Mouse (Mus musculus) ovary, adult 18-20 months (tissue): ENCODE measurements around the gene Hist1h2ao.
"Not testable (repeated sequence)": the region's sequence is repeated elsewhere in the genome, so short reads cannot be mapped to it uniquely, and the experiment has no call there.

ENCODE experiments used
- DNase-seq: peaks from one replicate; pipeline ENCODE4 v3.0.0; 2022; ENCODE audit warnings: low spot score, mixed read lengths

Gene Hist1h2ao

DNA sequence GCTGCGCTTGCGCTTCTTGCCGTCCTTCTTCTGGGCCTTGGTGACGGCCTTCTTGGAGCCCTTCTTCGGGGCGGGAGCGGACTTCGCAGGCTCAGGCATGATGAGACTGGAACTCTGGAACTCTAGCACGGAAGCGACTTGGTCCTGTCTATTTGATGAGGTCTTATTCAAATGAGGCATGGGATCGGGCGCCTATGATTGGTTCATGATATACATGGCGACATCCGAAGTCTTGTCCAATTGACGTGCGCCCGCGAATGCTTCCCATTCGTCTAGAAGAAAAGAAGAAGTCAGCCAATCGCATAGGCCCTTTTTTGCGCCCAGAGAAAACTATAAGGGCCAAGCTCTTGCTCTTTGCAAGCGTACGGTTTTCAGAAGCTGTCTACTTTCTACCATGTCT lies at the start of gene Hist1h2ao, which contains the start of gene Hist1h2bq:
Hist1h2ao (plus strand) TSS at position 393 of the 400 bp plus-strand sequence.
Hist1h2bq (minus strand) TSS at position 125 of the 400 bp plus-strand sequence.
- DNase-seq: not testable (repeated sequence)

DNA sequence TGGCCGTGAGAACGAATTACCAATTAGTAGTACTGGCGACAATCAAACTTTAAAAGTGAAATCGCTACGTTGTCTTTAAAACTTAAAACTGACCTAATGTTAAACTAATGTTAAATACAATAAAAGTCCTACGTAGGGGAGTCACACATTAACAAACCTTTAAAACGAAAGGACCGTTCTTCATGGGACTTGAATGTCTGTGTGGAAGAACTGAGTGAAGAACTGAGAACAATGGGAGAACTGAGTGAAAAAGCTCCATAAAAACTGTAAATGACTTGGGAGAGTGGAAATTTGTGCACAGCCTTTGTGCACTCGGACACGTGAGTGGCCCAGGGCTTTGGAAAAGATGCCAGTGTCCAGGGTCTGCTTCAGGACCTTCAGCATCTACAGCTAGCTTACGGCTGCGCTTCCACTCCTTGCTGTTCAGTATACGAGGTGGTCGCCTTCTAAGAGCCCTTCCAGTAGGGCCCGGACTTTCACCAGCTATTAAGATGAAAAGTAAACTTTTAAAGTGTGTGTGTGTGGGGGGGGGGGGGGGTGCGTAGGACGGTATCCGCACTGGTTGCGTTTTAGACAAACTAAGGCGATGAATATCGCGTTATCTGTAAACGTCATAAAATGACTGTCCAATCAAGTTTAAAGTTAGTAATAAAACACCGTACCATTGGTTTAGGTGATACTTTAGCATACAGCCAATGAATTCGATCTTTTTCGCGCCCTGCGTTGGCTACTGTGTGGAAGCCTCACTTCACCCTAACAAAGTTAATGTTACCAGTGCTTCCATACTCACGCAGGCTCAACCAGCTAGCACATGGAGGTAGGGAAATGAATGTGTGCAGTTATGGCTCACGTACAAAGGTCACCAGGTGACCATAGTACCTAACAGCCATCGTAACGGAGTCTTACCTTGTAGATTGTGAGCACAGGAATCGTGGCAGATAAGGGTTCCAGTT lies 31.2 kb upstream of the Hist1h2ao start:
- DNase-seq: peak; percentile 40

DNA sequence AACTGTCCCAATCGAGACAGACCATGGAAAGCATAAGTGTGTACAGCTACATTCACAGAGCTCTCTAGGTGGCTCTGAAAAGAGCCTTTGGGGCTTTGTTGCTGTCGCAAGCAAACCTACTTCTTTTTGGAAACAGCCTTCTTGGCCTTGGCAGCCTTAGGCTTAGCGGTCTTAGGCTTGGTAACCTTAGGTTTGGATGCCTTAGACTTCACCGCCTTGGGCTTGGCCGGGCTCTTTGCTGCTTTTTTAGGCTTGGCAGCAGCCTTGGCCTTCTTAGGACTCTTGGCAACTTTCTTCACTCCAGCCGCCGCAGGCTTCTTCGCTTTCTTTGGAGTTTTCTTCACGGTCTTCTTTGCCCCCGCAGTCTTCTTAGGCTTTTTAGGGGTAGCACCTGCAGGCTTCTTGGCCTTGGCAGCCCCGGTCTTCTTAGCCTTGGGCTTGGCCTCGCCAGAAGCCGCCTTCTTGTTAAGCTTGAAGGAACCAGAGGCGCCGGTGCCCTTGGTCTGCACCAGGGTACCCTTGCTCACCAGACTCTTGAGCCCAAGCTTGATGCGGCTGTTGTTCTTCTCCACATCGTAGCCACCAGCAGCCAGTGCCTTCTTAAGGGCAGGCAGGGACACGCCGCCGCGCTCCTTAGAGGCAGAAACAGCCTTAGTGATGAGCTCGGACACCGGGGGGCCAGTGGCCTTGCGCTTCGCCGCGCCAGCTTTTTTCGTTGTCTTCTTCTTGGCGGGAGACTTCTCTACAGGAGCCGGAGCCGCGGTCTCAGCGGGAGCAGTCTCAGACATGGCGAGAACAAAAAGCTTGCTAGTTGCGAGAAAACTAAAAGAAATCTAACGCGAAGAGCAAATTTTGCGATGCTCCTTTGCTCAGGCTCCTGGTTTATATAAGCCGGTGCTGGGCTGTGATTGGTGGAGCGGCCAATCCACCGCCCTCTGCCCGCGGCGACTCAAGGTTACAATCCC lies 30.2 kb upstream of the Hist1h2ao start, which contains the start of gene Hist1h1b:
Hist1h1b (minus strand) TSS at position 859 of the 965 bp plus-strand sequence.
- DNase-seq: peak; percentile 57

DNA sequence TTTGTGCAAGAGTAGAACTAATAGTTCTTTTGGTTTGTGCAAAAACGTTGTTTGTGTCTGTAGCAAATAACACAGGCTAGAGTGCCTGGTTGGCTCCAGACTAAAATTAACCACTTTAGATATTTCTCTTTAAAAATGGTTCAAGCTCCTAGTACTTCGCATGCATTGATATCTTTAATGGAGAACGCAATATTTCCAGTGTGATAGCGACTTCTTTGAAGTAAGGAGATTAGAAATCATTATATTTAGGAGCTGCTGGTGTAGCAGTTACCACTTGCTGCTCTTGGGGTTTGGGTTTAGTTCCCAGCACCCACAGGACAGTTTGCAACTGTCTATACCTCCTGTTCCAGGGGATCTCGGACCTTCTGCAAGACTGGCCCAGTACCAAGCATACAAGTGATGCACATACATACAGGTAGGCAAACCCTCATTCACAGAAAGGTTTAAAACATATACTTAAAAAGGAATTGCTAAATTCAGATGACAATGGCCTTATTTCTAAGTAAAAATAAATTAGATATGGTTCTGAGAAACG lies 29.2 kb upstream of the Hist1h2ao start:
- no peak for DNase-seq

GRCm38 (mm10) chr13:21781639-21782038 lies 28.6 kb upstream of the Hist1h2ao start:
- no peak for DNase-seq

DNA sequence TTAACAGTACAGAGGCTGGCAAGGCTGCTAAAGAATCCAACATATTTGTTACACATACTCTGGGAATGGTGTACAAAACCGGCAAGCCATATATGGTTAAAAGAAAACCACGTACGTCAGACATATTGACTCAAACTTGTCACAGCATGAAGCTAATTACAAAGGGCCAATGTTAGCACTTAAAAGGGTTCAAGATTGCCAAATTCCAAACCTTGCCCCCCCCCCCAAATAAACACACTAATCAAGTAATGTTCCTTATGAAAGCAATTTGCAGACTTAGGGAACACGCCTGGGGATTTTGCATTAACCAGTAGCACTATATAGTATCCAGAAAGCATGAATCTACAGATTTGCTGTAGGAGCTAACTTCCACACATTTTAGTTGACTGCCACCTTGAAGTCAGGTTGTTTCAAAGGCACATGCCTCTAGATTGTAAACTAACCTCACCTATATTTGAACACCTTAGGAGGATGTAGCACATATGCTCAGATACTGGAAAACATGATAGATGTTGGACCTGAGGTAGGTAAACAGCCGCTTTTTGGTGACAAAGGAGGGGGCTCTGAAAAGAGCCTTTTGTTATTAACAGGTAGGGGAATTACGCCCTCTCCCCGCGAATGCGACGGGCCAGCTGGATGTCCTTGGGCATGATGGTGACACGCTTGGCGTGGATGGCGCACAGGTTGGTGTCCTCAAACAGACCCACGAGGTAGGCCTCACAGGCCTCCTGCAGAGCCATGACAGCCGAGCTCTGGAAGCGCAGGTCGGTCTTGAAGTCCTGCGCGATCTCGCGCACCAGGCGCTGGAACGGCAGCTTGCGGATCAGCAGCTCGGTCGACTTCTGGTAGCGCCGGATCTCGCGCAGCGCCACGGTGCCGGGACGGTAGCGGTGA lies 27.7 kb upstream of the Hist1h2ao start:
- DNase-seq: not testable (repeated sequence)

- peak; percentile 35 for DNase-seq
These were observed 27.0 kb upstream of the Hist1h2ao start, which contains the start of gene Hist1h3i for GRCm38 (mm10) chr13:21783255-21783617. TSS of gene Hist1h3i (minus strand) at chr13:21783370.

DNA sequence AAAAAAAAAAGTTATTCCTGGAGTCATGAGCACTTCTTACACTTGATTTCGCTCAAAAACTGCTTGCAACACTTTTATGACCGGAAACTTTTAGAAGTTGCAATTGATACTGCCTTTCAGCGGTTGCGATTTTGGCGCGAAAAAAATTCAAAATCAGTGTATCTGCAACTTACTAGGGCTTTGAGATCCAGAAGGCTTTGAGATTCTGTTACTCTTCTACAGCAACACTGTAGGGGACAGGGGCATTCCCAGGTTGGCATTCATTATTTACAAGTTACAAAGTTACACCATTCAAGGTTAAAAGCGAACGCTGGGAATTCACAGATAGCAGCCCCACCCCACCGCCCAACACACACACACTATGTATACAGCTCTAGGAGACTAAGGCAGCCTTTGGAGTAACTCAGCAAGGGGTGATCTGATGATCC lies 26.5 kb upstream of the Hist1h2ao start:
- DNase-seq: no peak

DNA sequence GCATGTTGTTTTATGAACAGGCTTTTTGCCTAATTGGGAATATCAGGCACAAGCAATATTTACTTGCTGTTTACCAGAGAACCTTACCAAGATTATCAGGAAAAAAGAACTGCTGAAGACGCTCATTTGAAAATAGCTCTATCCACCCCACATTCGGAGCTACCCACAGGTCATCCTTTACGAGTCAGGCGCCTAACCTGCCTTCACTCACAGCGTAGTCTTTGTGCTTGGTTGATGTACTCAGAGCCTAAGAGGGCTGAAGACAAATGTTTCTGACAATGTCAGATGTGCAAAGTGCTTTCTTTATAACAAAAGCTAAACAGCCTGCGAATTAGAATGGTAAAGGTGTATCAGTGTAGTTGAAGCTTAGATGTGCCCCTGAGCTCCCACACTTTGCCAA lies 26.0 kb upstream of the Hist1h2ao start:
- no peak for DNase-seq

- no peak for DNase-seq
These were observed 23.9 kb upstream of the Hist1h2ao start for GRCm38 (mm10) chr13:21786189-21786898.

- DNase-seq: peak; percentile 86
These were observed 23.2 kb upstream of the Hist1h2ao start, which contains the start of the genes Hist1h2an and Hist1h2bp for GRCm38 (mm10) chr13:21786899-21787629. TSS of gene Hist1h2an (minus strand) at chr13:21787218. TSS of gene Hist1h2bp (plus strand) at chr13:21787461.

DNA sequence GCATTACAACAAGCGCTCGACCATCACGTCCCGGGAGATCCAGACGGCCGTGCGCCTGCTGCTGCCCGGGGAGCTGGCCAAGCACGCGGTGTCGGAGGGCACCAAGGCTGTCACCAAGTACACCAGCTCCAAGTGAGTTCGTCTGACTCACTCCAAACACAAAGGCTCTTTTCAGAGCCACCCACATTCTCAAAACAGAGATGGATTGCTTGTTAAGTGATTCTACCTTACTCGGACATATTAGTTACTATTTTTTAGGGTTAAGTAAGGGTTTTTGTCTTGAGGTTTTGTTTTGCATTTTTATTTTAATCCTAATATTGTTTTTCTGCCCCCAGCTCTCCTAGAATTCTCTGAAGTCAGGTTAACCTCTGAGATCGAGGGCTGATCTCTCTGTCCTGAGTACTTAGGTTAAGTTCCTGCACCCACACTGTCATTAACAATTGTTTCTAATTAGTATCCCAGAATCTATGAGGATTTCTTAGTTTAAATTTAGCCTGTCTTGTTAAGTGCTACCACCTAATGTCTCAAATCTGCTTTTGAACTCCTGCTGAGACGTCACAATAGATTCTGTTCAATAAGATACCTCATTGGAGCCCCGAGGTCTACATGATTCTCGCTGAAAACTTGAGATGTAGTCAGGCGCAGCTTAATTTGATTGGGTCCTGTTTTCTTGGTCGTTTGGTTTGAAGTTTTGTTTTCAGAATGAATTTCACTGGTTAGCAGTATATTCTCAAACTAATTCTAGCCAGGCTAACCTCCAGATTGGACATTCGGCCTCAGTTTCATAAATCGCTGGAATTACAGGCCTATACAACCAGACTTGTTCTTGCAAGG lies 22.3 kb upstream of the Hist1h2ao start:
- no peak for DNase-seq

DNA sequence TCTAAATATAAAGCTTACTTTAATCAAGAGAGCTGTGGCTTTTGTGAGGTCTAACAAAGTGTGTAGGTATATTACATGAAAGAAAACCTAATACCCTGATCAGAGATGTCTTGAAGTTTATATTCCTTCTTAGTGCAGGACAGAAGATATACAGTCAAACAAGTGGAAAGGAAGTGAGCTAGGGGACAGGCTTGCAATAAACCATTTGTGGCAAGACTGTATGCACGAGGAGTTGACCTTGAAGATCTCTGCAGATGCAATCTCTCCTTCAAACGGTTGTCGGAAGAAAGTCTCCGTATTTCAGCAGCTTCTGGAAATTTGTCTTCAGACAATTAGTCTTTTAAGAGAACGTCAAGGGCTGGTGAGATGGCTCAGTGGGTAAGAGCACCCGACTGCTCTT lies 20.3 kb upstream of the Hist1h2ao start:
- DNase-seq: no peak

DNA sequence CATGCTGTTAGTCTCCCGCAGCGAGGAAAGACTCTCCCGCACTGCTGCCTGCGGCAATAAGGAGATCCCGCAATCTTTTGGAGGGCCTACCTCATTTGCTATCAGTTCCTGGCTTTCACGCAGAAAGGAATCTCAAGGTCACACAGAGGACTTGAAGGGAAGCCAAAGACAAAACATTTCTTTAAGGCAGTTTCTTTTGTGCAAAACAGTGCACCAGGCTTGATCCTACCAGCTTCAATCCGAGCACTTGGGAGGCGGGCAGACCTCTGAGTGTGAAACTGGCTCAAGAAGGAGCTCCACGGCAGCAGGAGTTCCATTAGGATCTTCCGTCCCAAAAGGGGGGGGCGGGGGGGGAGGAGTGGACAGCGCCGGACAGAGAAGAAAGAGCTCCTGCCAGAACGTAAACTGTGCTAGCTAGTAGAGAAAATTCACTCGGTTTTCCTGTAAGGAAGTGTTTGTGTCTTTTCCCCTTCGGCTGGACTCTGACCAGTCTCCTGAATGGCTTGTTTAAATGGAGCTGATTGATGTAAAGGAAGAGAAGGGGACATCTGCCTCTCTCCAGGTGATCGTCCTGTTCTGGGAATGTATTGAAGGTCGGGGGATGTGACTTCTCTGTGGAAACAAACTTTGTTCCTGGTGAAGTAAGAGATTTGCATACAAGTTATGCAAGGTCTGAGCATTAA lies 19.5 kb upstream of the Hist1h2ao start:
- DNase-seq: no peak

DNA sequence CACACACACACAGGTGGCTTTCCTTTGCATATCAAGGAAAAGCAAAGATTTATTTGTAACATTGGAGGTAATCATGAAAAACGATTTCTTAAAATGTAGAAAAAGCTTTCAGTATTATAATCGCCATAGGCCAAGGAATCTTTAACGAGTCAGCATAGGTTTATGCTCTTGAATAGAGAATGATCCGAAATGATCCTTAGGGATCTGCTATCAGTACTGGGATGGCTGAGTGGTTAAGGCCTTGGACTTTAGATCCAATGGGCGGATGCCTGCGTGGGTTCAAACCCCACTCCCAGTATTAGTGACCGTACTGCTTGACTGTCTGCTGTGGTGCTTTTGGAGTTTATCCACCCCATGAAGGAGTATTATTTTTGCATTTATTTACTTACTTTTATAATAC lies 14.7 kb upstream of the Hist1h2ao start:
- DNase-seq: no peak

- not testable (repeated sequence) for DNase-seq
These were observed 13.1 kb upstream of the Hist1h2ao start for GRCm38 (mm10) chr13:21797163-21797562.

GRCm38 (mm10) chr13:21803058-21803457 lies 7.2 kb upstream of the Hist1h2ao start:
- DNase-seq: not testable (repeated sequence)

GRCm38 (mm10) chr13:21811074-21811473 lies 809 bp downstream of the Hist1h2ao start:
- DNase-seq: not testable (repeated sequence)
